Mouse (Mus musculus) heart, embryonic 16.5 days (tissue): ENCODE measurements around the gene Ccni. TPM values are rescaled to one million over a fixed set of nuclear protein-coding genes. Genes with fewer than 3 reads are reported as not detected.

Source experiments
- ATAC-seq: fragments of 200-750 bp; cut with Nextera tagmentation; replicated peaks from 2 replicates; pipeline ENCODE4 v1.8.0; 2017; ENCODE audit warnings: moderate number of reproducible peaks; ENCODE audit not compliant: insufficient read depth, low FRiP score; ENCODE audit errors: extremely low read depth
- H3K27ac ChIP-seq: fragments of 300-500 bp; sonication (generic); 2 replicates; pipeline ENCODE4 v1.5.1; 2014; ENCODE audit warnings: mild to moderate bottlenecking, low read length, control low read depth, moderate library complexity
- H3K27me3 ChIP-seq: fragments of 300-500 bp; sonication (generic); 2 replicates; pipeline ENCODE4 v1.6.1; 2014; ENCODE audit warnings: low read length, mixed read lengths; ENCODE audit not compliant: control insufficient read depth, insufficient read depth
- H3K36me3 ChIP-seq: fragments of 300-500 bp; sonication (generic); 2 replicates; pipeline ENCODE4 v1.6.1; 2014; ENCODE audit not compliant: control insufficient read depth, insufficient read depth
- H3K4me1 ChIP-seq: fragments of 300-500 bp; sonication (generic); 2 replicates; pipeline ENCODE4 v1.6.1; 2014; ENCODE audit warnings: low read length, mixed read lengths; ENCODE audit not compliant: control insufficient read depth, insufficient read depth
- H3K4me2 ChIP-seq: fragments of 300-500 bp; sonication (generic); 2 replicates; pipeline ENCODE4 v1.6.1; 2014; ENCODE audit warnings: low read depth, mild to moderate bottlenecking, control low read depth, low read length
- H3K4me3 ChIP-seq: fragments of 300-500 bp; sonication (generic); 2 replicates; pipeline ENCODE4 v1.5.1; 2014; ENCODE audit warnings: mild to moderate bottlenecking, control low read depth, low read length
- H3K9ac ChIP-seq: fragments of 300-500 bp; sonication (generic); 2 replicates; pipeline ENCODE4 v1.6.1; 2014; ENCODE audit warnings: low read length, control low read depth
- H3K9me3 ChIP-seq: fragments of 300-500 bp; sonication (generic); replicated peaks from 2 replicates; pipeline ENCODE4 v1.6.1; 2016; ENCODE audit warnings: low read length; ENCODE audit not compliant: control insufficient read depth
- WGBS: fragments of 180-500 bp; shearing (Covaris S2); extraction: QIAGEN DNeasy Blood & Tissue Kit; methylation state at CpG from one replicate; pipeline ENCODE4 v1.1.7; 2014; 5-methylcytosine and 5-hydroxymethylcytosine counted together
- polyA plus RNA-seq: library from polyadenylated mRNA; unstranded; fragments of >200 nt; fragmentation: Nextera tagmentation; extraction: Ambion mirVana; gene quantifications from 2 replicates; pipeline ENCODE4 v1.2.1, GENCODE M21; 2015

The Ccni gene
- polyA plus RNA-seq: 79.2 and 84.1 TPM in 2 replicates

GRCm38 (mm10) chr5:93206109-93207005, at the start of gene Ccni, which contains the start of gene 2010109A12Rik:
Gene Ccni (minus strand): TSS chr5:93206495.
Gene 2010109A12Rik (plus strand): TSS chr5:93206518.
- Histone ChIP-seq H3K4me3 (peak within 1 kb of the TSS; percentile 96), H3K4me2 (peak within 1 kb of the TSS; percentile 92), H3K9ac (peak within 1 kb of the TSS; percentile 98), H3K9me3 (no peaks in the 10 kb centered on the region), H3K4me1 (peaks cover 16% of the 10 kb centered on the region), H3K36me3 (peaks cover 5% of the 10 kb centered on the region; the same call in 1 of the 2 replicates), H3K27me3 (no peaks in the 10 kb centered on the region), H3K27ac (peak within 1 kb of the TSS; percentile 91)
- peak; percentile 95 for ATAC-seq
- under 1% methylated on average over 79 of the region's 79 CpGs for WGBS

DNA sequence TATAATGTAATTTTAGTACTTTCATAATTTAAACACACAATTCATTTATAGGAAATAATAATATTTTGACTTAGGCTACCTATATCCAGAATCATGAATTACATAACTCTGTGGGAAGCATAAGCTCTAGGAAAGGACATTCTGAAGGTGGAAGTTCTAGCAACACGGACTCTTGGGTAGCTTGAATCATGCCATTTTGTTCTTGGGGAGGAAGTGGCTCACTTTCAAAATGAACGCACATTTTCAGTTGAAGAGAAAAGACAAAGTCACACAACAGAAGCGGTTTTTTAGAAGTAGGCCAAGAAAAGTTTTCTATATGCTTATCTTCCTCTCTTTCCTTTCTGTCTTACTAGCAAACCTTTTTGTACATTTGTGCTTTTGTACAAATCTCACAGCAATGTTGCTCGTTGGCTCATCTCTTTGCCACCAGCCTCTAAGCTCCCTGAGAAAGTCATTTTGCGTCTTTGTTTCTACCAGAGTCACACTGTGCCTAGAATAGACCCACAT, 49.5 kb upstream of the Ccni start:
- 88% methylated on average over 5 of the region's 5 CpGs for WGBS

GRCm38 (mm10) chr5:93251001-93251760, 44.9 kb upstream of the Ccni start:
- H3K36me3 ChIP-seq: no peaks in the 10 kb centered on the region
- no peaks in the 10 kb centered on the region for H3K9me3 ChIP-seq
- no peak for ATAC-seq
- H3K9ac ChIP-seq: no peak overlapping the region
- H3K4me2 ChIP-seq: no peak overlapping the region
- H3K27ac ChIP-seq: no peak overlapping the region
- H3K27me3 ChIP-seq: no peaks in the 10 kb centered on the region
- no peak overlapping the region for H3K4me3 ChIP-seq
- no peaks in the 10 kb centered on the region for H3K4me1 ChIP-seq
- 70% methylated on average over 12 of the region's 12 CpGs for WGBS

More for the DNA sequence above, 49.5 kb upstream of the Ccni start:
- H3K36me3 ChIP-seq: no peaks in the 10 kb centered on the region
- no peak overlapping the region for H3K9ac ChIP-seq
- H3K4me2 ChIP-seq: no peak overlapping the region
- H3K9me3 ChIP-seq: peaks cover 6% of the 10 kb centered on the region; the same call in 1 of the 2 replicates
- H3K4me1 ChIP-seq: no peaks in the 10 kb centered on the region
- no peak overlapping the region for H3K4me3 ChIP-seq
- H3K27me3 ChIP-seq: no peaks in the 10 kb centered on the region
- no peak for ATAC-seq
- H3K27ac ChIP-seq: no peak overlapping the region

- no peaks in the 10 kb centered on the region for H3K36me3 ChIP-seq
- H3K27me3 ChIP-seq: no peaks in the 10 kb centered on the region
- no peaks in the 10 kb centered on the region for H3K9me3 ChIP-seq
- no peak overlapping the region for H3K27ac ChIP-seq
- no peak overlapping the region for H3K4me3 ChIP-seq
- no peak for ATAC-seq
- no peak overlapping the region for H3K4me2 ChIP-seq
- no peaks in the 10 kb centered on the region for H3K4me1 ChIP-seq
- no peak overlapping the region for H3K9ac ChIP-seq
- WGBS: 74% methylated on average over 6 of the region's 6 CpGs
These were observed 43.8 kb upstream of the Ccni start for GRCm38 (mm10) chr5:93249940-93250578.

GRCm38 (mm10) chr5:93245280-93245679, 39.0 kb upstream of the Ccni start:
- H3K4me3 ChIP-seq: no peak overlapping the region
- H3K36me3 ChIP-seq: no peaks in the 10 kb centered on the region
- H3K27me3 ChIP-seq: no peaks in the 10 kb centered on the region
- H3K4me1 ChIP-seq: no peaks in the 10 kb centered on the region
- ATAC-seq: no peak
- 75% methylated on average over 2 of the region's 2 CpGs for WGBS
- 0 out of 2 replicates have a peak, but pooled peaks cover 2% of the 10 kb centered on the region for H3K9me3 ChIP-seq
- no peak overlapping the region for H3K9ac ChIP-seq
- no peak overlapping the region for H3K4me2 ChIP-seq
- H3K27ac ChIP-seq: no peak overlapping the region

GRCm38 (mm10) chr5:93239590-93240544, 33.6 kb upstream of the Ccni start:
- Histone ChIP-seq H3K27ac (no peak overlapping the region), H3K4me2 (no peak overlapping the region), H3K4me1 (no peaks in the 10 kb centered on the region), H3K4me3 (no peak overlapping the region), H3K9ac (no peak overlapping the region), H3K36me3 (no peaks in the 10 kb centered on the region), H3K9me3 (0 out of 2 replicates have a peak, but pooled peaks cover 2% of the 10 kb centered on the region), H3K27me3 (no peaks in the 10 kb centered on the region)
- ATAC-seq: no peak
- WGBS: 52% methylated on average over 8 of the region's 8 CpGs

DNA sequence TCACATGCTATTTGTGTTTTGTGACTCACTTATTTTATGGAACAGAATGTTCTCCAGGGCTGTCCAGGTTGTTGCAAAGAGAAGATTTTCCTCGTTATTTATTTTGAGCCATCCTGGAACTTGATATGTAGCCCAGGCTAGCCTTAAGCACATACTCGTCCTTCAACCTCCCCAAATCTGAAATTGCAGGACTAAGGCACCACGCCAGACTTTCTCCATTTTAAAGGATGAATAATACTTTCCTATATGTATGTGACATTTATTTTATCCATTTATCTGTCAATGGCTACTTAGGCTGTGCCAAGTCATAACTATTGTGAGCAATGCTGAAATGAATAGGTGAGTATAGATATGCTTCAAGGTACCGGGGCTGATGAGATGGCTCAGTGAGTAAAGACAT, 30.2 kb upstream of the Ccni start:
- Histone ChIP-seq H3K4me1 (no peaks in the 10 kb centered on the region), H3K9me3 (no peaks in the 10 kb centered on the region), H3K4me2 (no peak overlapping the region), H3K4me3 (no peak overlapping the region), H3K36me3 (no peaks in the 10 kb centered on the region), H3K27me3 (no peaks in the 10 kb centered on the region), H3K9ac (no peak overlapping the region), H3K27ac (no peak overlapping the region)
- ATAC-seq: no peak
- WGBS: 84% methylated on average over 4 of the region's 4 CpGs

DNA sequence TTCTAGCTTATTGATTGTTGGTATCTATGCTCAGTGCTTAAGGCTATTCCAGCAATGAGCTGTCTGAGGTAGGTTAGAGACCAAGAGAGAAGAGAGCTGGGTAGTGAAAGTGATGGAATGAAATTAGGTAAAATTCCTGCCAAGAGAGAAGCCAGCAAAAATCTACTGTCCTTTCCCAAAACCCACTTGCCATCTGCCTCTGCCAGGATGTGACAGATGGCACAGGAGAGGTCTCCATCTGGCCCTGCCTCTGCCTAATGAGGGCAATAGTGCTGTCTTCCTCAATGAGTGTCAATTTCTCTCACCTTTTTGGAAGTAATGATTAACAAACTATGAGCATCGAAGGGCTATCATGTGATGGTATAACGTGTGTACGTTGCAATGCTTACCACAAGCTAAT, 29.6 kb upstream of the Ccni start:
- ATAC-seq: no peak
- H3K27me3 ChIP-seq: no peaks in the 10 kb centered on the region
- no peaks in the 10 kb centered on the region for H3K9me3 ChIP-seq
- no peak overlapping the region for H3K4me3 ChIP-seq
- no peak overlapping the region for H3K9ac ChIP-seq
- H3K27ac ChIP-seq: no peak overlapping the region
- H3K4me2 ChIP-seq: no peak overlapping the region
- WGBS: 88% methylated on average over 3 of the region's 3 CpGs
- no peaks in the 10 kb centered on the region for H3K4me1 ChIP-seq
- no peaks in the 10 kb centered on the region for H3K36me3 ChIP-seq
